Mouse (Mus musculus): ENCODE measurements around the gene Lin7a.

GRCm38 (mm10) chr10:107249606-107250186 is 21.8 kb upstream of the Lin7a start:
- TF ChIP-seq MYOD1 (IDR thresholded peaks at IDR 0.05; ENCODE audit: control insufficient read depth, insufficient read length, low read depth) (no peak), CTCF (IDR thresholded peaks at IDR 0.05; ENCODE audit: control insufficient read depth, insufficient read depth, insufficient read length) (no peak)

Data from C2C12 (cell line).